In the genomic region with DNA sequence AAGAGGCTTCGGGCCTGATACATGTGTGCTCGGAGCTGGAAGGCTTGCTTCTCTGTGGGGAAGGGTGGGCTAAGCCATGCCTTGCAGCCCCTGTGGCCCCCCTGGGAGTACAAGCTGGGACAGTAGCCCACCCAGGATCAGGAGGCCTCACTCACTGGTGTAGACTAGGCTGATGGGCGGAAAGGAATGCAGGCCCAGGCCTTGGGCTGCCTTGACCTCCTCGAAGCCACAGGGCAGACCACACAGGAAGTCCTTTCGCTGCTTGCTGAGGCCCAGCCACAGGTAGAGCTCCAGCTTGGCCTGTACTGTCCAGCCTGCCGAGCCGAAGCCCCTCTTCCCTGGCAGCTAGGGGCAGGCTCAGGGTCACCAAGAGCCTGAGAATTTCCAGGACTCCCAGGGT, we compare ENCODE assay signal across 23 mouse cellular contexts.
DNase-seq lines count a peak whose midpoint lies in the region; ATAC-seq lines count a peak whose summit lies in the region.
"Had no signal": no experiment of that assay in that cellular context is flagged by ENCODE, and none has a peak within 500 bp of the region (broad histone marks: within the 10 kb centered on the region; RNA-seq: fewer than 3 reads in every experiment).

No protein-coding gene starts in this region.

- no peak overlapping the region for H3K4me3 ChIP-seq in forebrain, embryonic 10.5 days
- no peak overlapping the region for H3K4me3 ChIP-seq in forebrain, embryonic 15.5 days
- H3K4me3 ChIP-seq in midbrain, embryonic 10.5 days: no peak overlapping the region
- H3K4me3 ChIP-seq in midbrain, embryonic 16.5 days (ENCODE audit: low read depth, low read length): no peak overlapping the region
- H3K4me3 ChIP-seq in embryonic facial prominence, embryonic 13.5 days: no peak overlapping the region
- H3K4me3 ChIP-seq: embryonic facial prominence, embryonic 15.5 days; heart, adult 2 months; limb, embryonic 12.5 days; liver, embryonic 13.5 days; megakaryocyte, embryonic 14.5 days had no signal

- H3K9ac ChIP-seq in forebrain, embryonic 15.5 days (replicated peaks): no peak overlapping the region
- no peak overlapping the region for H3K9ac ChIP-seq in midbrain, embryonic 16.5 days (ENCODE audit: low read depth, low read length)
- no peak overlapping the region for H3K9ac ChIP-seq in embryonic facial prominence, embryonic 13.5 days
- H3K9ac ChIP-seq: embryonic facial prominence, embryonic 15.5 days; hindbrain, embryonic 14.5 days; limb, embryonic 12.5 days; liver, embryonic 13.5 days; lung, embryonic 14.5 days had no signal

- DNase-seq in forebrain, embryonic 10.5 days (ENCODE audit: extremely low spot score, low spot score): no peak
- DNase-seq in midbrain, embryonic 10.5 days (ENCODE audit: low spot score): peak; percentile 22
- peak; percentile 26 for DNase-seq in retina, postnatal 1 day
- DNase-seq in spleen, postnatal 4 days (ENCODE audit: low spot score in 2 of 2): no peak
- no peak for DNase-seq in lung, postnatal 36 days
- DNase-seq: adrenal gland, postnatal 14 days; cerebellum, adult 9-11 months; gastrocnemius, postnatal 25 days; heart, adult 2 months; kidney, adult 8-10 months; kidney, postnatal 14 days; liver, embryonic 13.5 days; lung, embryonic 14.5 days; thymus, adult 18-20 months; thymus, postnatal 4 days had no signal

- peak overlapping the region; percentile 70 for H3K27ac ChIP-seq in forebrain, embryonic 10.5 days
- H3K27ac ChIP-seq in forebrain, embryonic 15.5 days (replicated peaks): no peak overlapping the region
- H3K27ac ChIP-seq in midbrain, embryonic 10.5 days (replicated peaks): peak overlapping the region; percentile 19
- no peak overlapping the region for H3K27ac ChIP-seq in midbrain, embryonic 16.5 days (ENCODE audit: low read length)
- no peak overlapping the region for H3K27ac ChIP-seq in embryonic facial prominence, embryonic 13.5 days
- H3K27ac ChIP-seq: embryonic facial prominence, embryonic 15.5 days; heart, adult 2 months; hindbrain, embryonic 14.5 days; limb, embryonic 12.5 days; liver, embryonic 13.5 days had no signal

- peaks cover 24% of the 10 kb centered on the region for H3K4me1 ChIP-seq in forebrain, embryonic 10.5 days
- H3K4me1 ChIP-seq in forebrain, embryonic 15.5 days: no peaks in the 10 kb centered on the region
- peaks cover 12% of the 10 kb centered on the region for H3K4me1 ChIP-seq in midbrain, embryonic 10.5 days
- no peaks in the 10 kb centered on the region for H3K4me1 ChIP-seq in midbrain, embryonic 16.5 days (ENCODE audit: control insufficient read depth, insufficient read depth, low read length)
- no peaks in the 10 kb centered on the region for H3K4me1 ChIP-seq in embryonic facial prominence, embryonic 13.5 days
- H3K4me1 ChIP-seq: embryonic facial prominence, embryonic 15.5 days; liver, embryonic 13.5 days had no signal

- no peak for ATAC-seq in forebrain, embryonic 15.5 days (replicated peaks)
- ATAC-seq in midbrain, embryonic 16.5 days: no peak
- 0 out of 2 replicates have a peak, but pooled peaks have one; percentile 22 for ATAC-seq in embryonic facial prominence, embryonic 13.5 days (ENCODE audit: insufficient number of reproducible peaks, insufficient read depth, low FRiP score, low TSS enrichment, low read depth)
- ATAC-seq: forebrain, embryonic 16.5 days had no signal

- no peaks in the 10 kb centered on the region for H3K27me3 ChIP-seq in forebrain, embryonic 10.5 days (ENCODE audit: poor library complexity, severe bottlenecking)
- no peaks in the 10 kb centered on the region for H3K27me3 ChIP-seq in forebrain, embryonic 15.5 days
- no peaks in the 10 kb centered on the region for H3K27me3 ChIP-seq in midbrain, embryonic 10.5 days (ENCODE audit: low read depth, poor library complexity, severe bottlenecking)
- no peaks in the 10 kb centered on the region for H3K27me3 ChIP-seq in midbrain, embryonic 16.5 days (ENCODE audit: control insufficient read depth, insufficient read depth, low read depth, low read length)
- H3K27me3 ChIP-seq in embryonic facial prominence, embryonic 13.5 days: no peaks in the 10 kb centered on the region
- H3K27me3 ChIP-seq: embryonic facial prominence, embryonic 15.5 days; limb, embryonic 12.5 days; liver, embryonic 13.5 days had no signal

- no peak overlapping the region for H3K4me2 ChIP-seq in forebrain, embryonic 15.5 days (replicated peaks)
- H3K4me2 ChIP-seq in midbrain, embryonic 16.5 days (ENCODE audit: low read length): no peak overlapping the region
- H3K4me2 ChIP-seq in embryonic facial prominence, embryonic 13.5 days: no peak overlapping the region
- H3K4me2 ChIP-seq: embryonic facial prominence, embryonic 15.5 days; hindbrain, embryonic 14.5 days; limb, embryonic 12.5 days; liver, embryonic 13.5 days; lung, embryonic 14.5 days had no signal

- no peaks in the 10 kb centered on the region for H3K36me3 ChIP-seq in forebrain, embryonic 10.5 days (replicated peaks)
- no peaks in the 10 kb centered on the region for H3K36me3 ChIP-seq in forebrain, embryonic 15.5 days
- H3K36me3 ChIP-seq in midbrain, embryonic 10.5 days: no peaks in the 10 kb centered on the region
- no peaks in the 10 kb centered on the region for H3K36me3 ChIP-seq in midbrain, embryonic 16.5 days (ENCODE audit: control insufficient read depth, insufficient read depth, low read length)
- H3K36me3 ChIP-seq in embryonic facial prominence, embryonic 13.5 days: no peaks in the 10 kb centered on the region
- H3K36me3 ChIP-seq: embryonic facial prominence, embryonic 15.5 days; limb, embryonic 12.5 days; liver, embryonic 13.5 days had no signal

- 63% methylated on average over 7 of the region's 7 CpGs for WGBS in forebrain, embryonic 10.5 days
- 69% methylated on average over 7 of the region's 7 CpGs for WGBS in forebrain, embryonic 15.5 days
- 54% methylated on average over 7 of the region's 7 CpGs for WGBS in midbrain, embryonic 10.5 days
- WGBS in midbrain, embryonic 16.5 days: 66% methylated on average over 7 of the region's 7 CpGs
- WGBS in embryonic facial prominence, embryonic 13.5 days: 52% methylated on average over 7 of the region's 7 CpGs

- H3K9me3 ChIP-seq in forebrain, embryonic 10.5 days: no peaks in the 10 kb centered on the region
- H3K9me3 ChIP-seq in forebrain, embryonic 15.5 days: no peaks in the 10 kb centered on the region
- H3K9me3 ChIP-seq in midbrain, embryonic 10.5 days (replicated peaks): no peaks in the 10 kb centered on the region
- H3K9me3 ChIP-seq in midbrain, embryonic 16.5 days (replicated peaks; ENCODE audit: control insufficient read depth, low read length, poor library complexity, severe bottlenecking): no peaks in the 10 kb centered on the region
- H3K9me3 ChIP-seq in embryonic facial prominence, embryonic 13.5 days: no peaks in the 10 kb centered on the region
- H3K9me3 ChIP-seq: embryonic facial prominence, embryonic 15.5 days; limb, embryonic 12.5 days; liver, embryonic 13.5 days; megakaryocyte, embryonic 14.5 days had no signal

Comparison
In these comparisons a context has a peak if more than half of its experiments do, and no peak if none do; other contexts are left out.
1. H3K27ac ChIP-seq: peak in forebrain, embryonic 10.5 days (single experiment) and midbrain, embryonic 10.5 days (single experiment); none in forebrain, embryonic 15.5 days (single experiment), midbrain, embryonic 16.5 days (single experiment) and embryonic facial prominence, embryonic 13.5 days (single experiment).
2. DNase-seq: peak in midbrain, embryonic 10.5 days (single experiment) and retina, postnatal 1 day (single experiment); none in forebrain, embryonic 10.5 days (single experiment), spleen, postnatal 4 days (0 of 2) and lung, postnatal 36 days (single experiment).